Mouse (Mus musculus): Measurements from ENCODE around the gene Aldh16a1.
"Not testable (repeated sequence)": the region's sequence is repeated elsewhere in the genome, so short reads cannot be mapped to it uniquely, and the experiment has no call there.

The Aldh16a1 gene

GRCm38 (mm10) chr7:45135370-45135769 lies 19.0 kb downstream of the Aldh16a1 start:
- ATAC-seq (ENCODE audit: low TSS enrichment): no peak

DNA sequence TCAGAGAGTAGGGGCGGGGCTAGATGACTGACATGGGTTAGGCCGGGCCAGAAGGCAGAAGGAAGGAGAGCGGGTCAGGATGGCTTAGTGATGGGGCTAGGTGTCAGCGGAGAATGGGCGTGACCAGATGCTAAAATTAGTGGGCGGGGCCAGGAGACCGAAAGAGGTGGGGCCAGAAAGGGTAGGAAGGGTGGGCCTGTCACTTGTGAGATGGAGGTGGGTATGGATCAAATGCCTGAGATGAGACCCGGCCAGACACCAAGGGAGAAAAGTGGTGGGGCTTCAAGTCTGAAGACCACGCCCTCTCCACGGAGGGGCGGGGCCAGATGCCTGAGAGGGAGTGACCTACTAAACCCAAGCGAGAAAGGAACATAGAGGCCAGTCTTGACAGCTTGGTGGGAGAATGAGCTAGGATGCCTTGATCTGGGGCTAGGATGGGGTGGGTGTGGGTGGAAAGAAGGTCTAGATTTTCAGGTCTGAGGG lies 19.8 kb downstream of the Aldh16a1 start:
- no peak for ATAC-seq (ENCODE audit: low TSS enrichment)

GRCm38 (mm10) chr7:45133446-45134159 lies 20.8 kb downstream of the Aldh16a1 start:
- no peak for ATAC-seq (ENCODE audit: low TSS enrichment)

DNA sequence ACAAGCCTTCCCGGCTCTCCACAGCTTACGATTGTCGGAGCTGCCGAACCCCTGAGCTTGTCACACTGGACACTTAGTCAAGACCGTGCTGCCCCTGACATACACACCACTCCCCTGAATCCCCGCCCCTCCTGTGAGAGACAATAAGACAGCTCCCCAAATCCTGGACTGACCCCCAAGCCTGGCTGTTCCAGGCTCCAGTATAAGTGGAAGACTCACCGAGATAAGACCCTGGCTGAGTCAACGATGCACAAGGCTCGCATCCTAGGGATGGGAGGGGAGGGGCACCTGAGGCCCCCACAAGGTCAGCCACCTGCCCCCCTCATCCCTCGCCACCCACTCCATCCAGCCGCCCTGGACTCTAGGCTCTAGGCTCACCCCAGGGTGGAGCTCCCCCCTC lies 22.5 kb downstream of the Aldh16a1 start:
- ATAC-seq (ENCODE audit: low TSS enrichment): no peak

DNA sequence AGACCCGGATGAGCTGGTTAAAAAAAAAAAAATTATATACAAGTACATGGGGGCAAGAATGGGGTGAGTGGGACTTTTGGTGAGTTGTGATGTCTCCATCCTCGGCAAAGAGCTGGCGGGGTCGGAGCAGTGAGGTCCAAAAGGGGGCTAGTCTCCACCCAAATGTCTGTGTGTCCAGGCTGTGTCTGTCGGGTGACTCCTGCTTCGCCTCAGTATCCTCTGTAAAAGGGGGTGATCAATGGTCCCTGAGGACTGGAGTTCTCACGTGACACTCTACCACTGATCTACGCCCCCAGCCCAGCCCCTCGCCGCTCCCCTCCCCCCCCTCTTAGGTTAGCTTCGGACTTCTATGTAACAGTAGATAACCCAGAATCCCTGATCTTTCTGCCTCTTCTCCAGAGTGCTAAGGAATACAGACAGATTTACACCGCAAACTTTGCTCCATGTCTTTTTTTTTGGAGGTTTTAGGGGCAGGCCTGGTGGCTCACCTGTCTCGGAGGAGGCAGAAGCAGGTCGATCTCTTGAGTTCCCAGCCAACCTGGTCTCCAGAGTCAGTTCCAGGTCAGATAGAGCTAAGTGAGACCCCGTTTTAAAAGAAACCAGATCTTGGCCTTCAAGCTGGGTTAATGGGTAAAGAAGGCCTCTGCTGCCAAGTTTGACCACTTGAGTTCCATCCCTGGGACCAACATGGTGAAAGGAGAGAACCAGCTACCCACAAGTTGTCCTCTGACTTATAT lies 24.4 kb downstream of the Aldh16a1 start:
- no peak for ATAC-seq (ENCODE audit: low TSS enrichment)

GRCm38 (mm10) chr7:45129318-45129717 lies 25.1 kb downstream of the Aldh16a1 start:
- no peak for ATAC-seq (ENCODE audit: low TSS enrichment)

- peak; percentile 81 for ATAC-seq (ENCODE audit: low TSS enrichment)
These were observed 25.6 kb downstream of the Aldh16a1 start, which contains the start of gene Rpl13a for GRCm38 (mm10) chr7:45128624-45129246. Gene Rpl13a, minus strand, starts transcription at chr7:45128761.

- no peak for ATAC-seq (ENCODE audit: low TSS enrichment)
These were observed 26.6 kb downstream of the Aldh16a1 start for GRCm38 (mm10) chr7:45127700-45128224.

- ATAC-seq (ENCODE audit: low TSS enrichment): no peak
These were observed 27.3 kb downstream of the Aldh16a1 start for GRCm38 (mm10) chr7:45126844-45127699.

DNA sequence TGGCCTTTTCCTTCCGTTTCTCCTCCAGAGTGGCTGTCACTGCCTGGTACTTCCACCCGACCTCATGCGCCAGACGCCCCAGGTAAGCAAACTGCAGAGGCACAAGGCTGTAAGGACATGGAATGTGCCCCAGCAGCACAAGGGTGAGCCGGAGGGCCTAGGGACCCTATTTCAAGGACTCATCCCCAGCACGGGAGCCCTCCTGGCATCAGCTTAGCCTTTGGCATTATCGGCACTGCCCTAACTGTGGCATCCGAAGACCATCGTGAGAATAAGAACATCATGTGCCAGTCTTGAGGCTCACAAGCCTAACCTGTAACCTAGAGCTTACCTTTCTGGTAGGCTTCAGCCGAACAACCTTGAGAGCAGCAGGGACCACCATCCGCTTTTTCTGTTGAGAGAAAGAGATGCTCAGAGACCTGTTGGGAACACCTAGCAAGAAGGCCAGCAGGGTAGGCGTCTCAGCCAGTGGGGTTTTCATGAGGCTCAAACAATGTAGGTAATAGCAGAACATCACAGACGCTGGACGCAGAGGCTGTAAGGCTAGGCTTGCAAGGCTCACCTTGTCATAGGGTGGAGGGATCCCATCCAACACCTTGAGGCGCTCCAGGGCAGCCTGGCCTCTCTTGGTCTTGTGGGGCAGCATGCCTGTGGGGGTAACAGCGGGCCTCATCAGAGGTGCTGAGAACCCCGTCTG lies 28.1 kb downstream of the Aldh16a1 start:
- no peak for ATAC-seq (ENCODE audit: low TSS enrichment)

DNA sequence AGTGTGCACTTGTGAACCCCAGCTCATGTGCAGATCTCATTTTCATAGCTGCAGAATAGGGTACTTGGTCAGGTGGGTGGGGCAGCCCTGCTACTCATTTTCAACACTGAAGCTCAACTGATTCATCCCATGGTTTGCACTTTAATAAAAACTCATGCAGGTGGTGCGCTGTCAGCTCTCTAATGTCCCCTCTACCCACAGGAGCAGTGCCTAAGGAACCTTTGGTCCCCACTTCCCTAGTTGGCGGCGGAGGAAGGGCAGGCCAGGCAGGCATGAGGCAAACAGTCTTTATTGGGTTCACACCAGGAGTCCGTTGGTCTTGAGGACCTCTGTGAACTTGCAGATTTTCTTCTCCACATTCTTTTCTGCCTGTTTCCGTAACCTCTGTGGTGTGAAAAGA lies 28.7 kb downstream of the Aldh16a1 start:
- ATAC-seq (ENCODE audit: low TSS enrichment): not testable (repeated sequence)

DNA sequence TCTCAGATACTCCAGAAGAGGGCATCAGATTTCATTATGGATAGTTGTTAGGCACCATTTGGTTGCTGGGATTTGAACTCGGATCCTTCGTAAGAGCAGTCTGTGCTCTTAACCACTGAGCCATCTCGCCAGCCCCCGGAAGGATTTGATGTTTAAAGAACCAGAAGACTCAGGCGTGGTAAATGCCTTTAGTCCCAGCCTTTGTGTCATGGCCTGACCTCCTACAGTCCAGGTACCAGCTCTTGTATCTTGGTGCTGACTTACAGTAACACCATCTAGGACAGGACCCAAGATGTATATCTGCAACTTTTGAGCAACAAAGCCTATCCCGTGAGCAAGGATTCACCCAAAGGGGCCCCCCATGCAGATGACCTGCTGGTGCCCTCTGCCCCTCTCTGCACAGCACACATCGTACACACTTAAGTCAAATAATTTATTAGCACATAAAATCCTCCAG lies 29.2 kb downstream of the Aldh16a1 start:
- no peak for ATAC-seq (ENCODE audit: low TSS enrichment)

DNA sequence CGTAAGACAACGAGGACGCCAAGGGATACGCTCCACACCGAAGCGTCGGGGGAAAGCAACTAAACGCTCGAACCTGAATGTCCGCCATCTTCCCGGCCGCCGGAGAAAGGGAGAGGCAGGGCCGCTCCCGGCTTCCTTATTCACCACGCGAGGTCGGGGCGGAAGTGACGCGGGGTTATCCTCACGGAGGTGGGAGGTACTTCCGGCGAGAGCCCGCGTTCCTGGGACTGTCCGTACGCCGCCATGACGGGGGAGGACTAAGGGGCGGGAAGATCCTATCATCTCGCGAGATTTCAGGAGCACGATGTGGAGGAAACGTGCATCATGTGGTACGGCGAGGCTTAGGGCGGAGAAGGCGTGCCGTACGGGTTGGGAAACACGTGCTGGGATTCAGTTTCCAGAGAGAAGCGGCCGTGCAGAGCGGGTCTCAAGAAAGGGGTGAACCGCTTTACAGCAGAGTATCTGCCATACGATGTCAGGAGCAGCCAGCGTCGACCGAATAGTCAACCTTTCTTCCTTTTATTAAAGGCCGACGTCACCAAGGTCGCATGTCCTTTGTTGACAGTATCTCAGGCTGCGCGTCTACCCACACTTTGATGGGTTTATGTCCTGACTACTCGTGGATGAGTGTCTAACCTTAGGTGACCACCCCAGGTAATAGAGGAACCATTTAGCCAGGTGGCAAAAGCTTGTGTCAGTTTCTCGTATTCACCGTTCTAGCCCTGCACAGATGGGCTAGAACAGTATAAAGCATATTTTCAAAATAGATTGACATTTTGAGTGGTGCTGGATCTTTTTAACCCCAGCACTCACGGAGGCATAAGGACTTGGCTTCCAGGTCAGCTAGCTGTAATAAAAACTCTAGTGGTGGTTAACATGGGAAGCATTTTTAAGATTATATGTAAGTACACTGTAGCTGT lies 29.9 kb downstream of the Aldh16a1 start, which contains the start of gene Rps11:
Gene Rps11 (minus strand): TSS at position 216 of the 920 bp plus-strand sequence.
- peak; percentile 73 for ATAC-seq (ENCODE audit: low TSS enrichment)

DNA sequence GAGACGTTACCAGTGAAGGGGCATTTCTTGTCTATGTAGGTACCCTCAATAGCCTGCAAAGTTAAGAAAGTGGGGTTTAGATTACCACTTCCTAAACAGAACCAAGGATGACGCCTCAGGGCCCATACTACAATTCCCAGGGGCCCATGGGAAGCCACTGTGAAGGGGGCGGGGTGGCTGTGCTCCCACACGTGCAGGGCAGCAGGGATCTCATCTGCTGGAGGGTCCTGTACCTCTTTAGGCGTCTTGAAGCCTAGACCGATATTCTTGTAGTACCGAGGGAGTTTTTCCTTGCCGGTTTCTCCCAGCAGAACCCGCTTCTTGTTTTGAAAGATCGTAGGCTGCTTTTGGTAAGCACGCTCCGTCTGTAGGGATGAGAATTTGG lies 31.2 kb downstream of the Aldh16a1 start:
- no peak for ATAC-seq (ENCODE audit: low TSS enrichment)

DNA sequence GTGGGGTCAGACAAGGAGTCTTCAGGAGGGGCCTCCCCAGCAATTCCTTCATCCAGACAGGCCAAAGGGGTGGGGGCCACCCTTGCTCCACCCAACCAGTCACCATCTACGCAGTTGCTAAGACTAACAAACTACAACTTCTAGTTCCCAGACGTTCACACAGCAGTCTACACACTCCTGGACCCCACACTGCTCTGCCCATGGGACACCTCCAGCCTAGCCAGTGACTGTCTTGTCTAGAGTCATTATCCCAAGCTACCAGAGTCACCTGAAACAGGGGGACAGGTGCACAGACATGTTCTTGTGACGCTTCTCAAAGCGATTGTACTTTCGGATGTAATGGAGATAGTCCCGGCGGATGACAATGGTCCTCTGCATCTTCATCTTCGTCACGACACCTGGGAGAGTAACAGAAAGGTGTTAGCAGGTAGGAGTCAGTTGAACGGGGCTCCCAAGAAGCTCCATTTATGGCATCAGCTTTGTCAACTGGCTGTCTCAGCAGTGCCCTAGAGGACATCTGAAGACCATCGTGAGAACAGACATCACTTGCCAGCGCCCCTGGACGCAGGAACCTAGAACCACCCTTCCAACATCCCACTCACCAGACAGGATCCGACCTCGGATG lies 31.7 kb downstream of the Aldh16a1 start:
- ATAC-seq (ENCODE audit: low TSS enrichment): no peak

GRCm38 (mm10) chr7:45121966-45122365 lies 32.4 kb downstream of the Aldh16a1 start:
- ATAC-seq (ENCODE audit: low TSS enrichment): no peak

GRCm38 (mm10) chr7:45121404-45121803 lies 33.0 kb downstream of the Aldh16a1 start:
- ATAC-seq (ENCODE audit: low TSS enrichment): no peak

- no peak for ATAC-seq (ENCODE audit: low TSS enrichment)
These were observed 34.3 kb downstream of the Aldh16a1 start for GRCm38 (mm10) chr7:45119780-45120709.

Measured in frontal cortex, adult (tissue).